Mouse (Mus musculus): ENCODE results near the gene Chd2. TPM values are rescaled to one million over a fixed set of nuclear protein-coding genes. Genes with fewer than 3 reads are reported as not detected.
A peak's percentile ranks its signal among the peaks of the same experiment; 100 is the strongest.

Chd2 gene
- polyA plus RNA-seq, 1 experiment: 28.0 TPM

- Histone ChIP-seq H3K27me3 (ENCODE audit: control insufficient read depth, insufficient read depth, low read length) (no peaks in the 10 kb centered on the region), H3K4me3 (ENCODE audit: low read depth, low read length) (no peak overlapping the region), H3K4me1 (ENCODE audit: control insufficient read depth, insufficient read depth, insufficient read length, low read length) (peaks cover 21% of the 10 kb centered on the region; the same call in 1 of the 2 replicates), H3K36me3 (ENCODE audit: control insufficient read depth, insufficient read depth, low read length) (peaks cover 3% of the 10 kb centered on the region; the same call in 1 of the 2 replicates), H3K27ac (ENCODE audit: insufficient read depth, low read depth, low read length) (peak overlapping the region; percentile 76)
- TF ChIP-seq POLR2A (IDR thresholded peaks at IDR 0.05; ENCODE audit: low read depth, low read length) (no peak), CTCF (IDR thresholded peaks at IDR 0.05; ENCODE audit: extremely low read depth, insufficient read length, insufficient replicate concordance, low read depth, low read length) (no peak)
- 19% methylated on average over 2 of the region's 2 CpGs for WGBS
Measured at GRCm38 (mm10) chr7:73534937-73535860, 6.4 kb downstream of the Chd2 start.

GRCm38 (mm10) chr7:73533457-73533856, 8.2 kb downstream of the Chd2 start:
- H3K4me3 ChIP-seq (ENCODE audit: low read depth, low read length): no peak overlapping the region
- TF ChIP-seq POLR2A (IDR thresholded peaks at IDR 0.05; ENCODE audit: low read depth, low read length): no peak
- peak overlapping the region; percentile 98 for H3K27ac ChIP-seq (ENCODE audit: insufficient read depth, low read depth, low read length)
- 7% methylated on average over 2 of the region's 2 CpGs for WGBS
- no peaks in the 10 kb centered on the region for H3K27me3 ChIP-seq (ENCODE audit: control insufficient read depth, insufficient read depth, low read length)
- H3K36me3 ChIP-seq (ENCODE audit: control insufficient read depth, insufficient read depth, low read length): peaks cover 10% of the 10 kb centered on the region; the same call in 1 of the 2 replicates
- peaks cover 21% of the 10 kb centered on the region; the same call in 1 of the 2 replicates for H3K4me1 ChIP-seq (ENCODE audit: control insufficient read depth, insufficient read depth, insufficient read length, low read length)

GRCm38 (mm10) chr7:73532916-73533315, 8.7 kb downstream of the Chd2 start:
- no peak for TF ChIP-seq POLR2A (IDR thresholded peaks at IDR 0.05; ENCODE audit: low read depth, low read length)
- WGBS: 33% methylated on average over 3 of the region's 3 CpGs
- Histone ChIP-seq H3K4me1 (ENCODE audit: control insufficient read depth, insufficient read depth, insufficient read length, low read length) (peaks cover 21% of the 10 kb centered on the region; the same call in 1 of the 2 replicates), H3K27ac (ENCODE audit: insufficient read depth, low read depth, low read length) (peak overlapping the region; percentile 98), H3K27me3 (ENCODE audit: control insufficient read depth, insufficient read depth, low read length) (no peaks in the 10 kb centered on the region), H3K4me3 (ENCODE audit: low read depth, low read length) (no peak overlapping the region), H3K36me3 (ENCODE audit: control insufficient read depth, insufficient read depth, low read length) (peaks cover 13% of the 10 kb centered on the region; the same call in 1 of the 2 replicates)

GRCm38 (mm10) chr7:73532139-73532538, 9.5 kb downstream of the Chd2 start:
- H3K36me3 ChIP-seq (ENCODE audit: control insufficient read depth, insufficient read depth, low read length): peaks cover 14% of the 10 kb centered on the region; the same call in 1 of the 2 replicates
- H3K4me1 ChIP-seq (ENCODE audit: control insufficient read depth, insufficient read depth, insufficient read length, low read length): peaks cover 21% of the 10 kb centered on the region; the same call in 1 of the 2 replicates
- TF ChIP-seq POLR2A (IDR thresholded peaks at IDR 0.05; ENCODE audit: low read depth, low read length) (no peak), CTCF (IDR thresholded peaks at IDR 0.05; ENCODE audit: extremely low read depth, insufficient read length, insufficient replicate concordance, low read depth, low read length) (no peak)
- WGBS: 52% methylated on average over 3 of the region's 3 CpGs
- no peak overlapping the region for H3K4me3 ChIP-seq (ENCODE audit: low read depth, low read length)
- peak overlapping the region; percentile 17 for H3K27ac ChIP-seq (ENCODE audit: insufficient read depth, low read depth, low read length)
- no peaks in the 10 kb centered on the region for H3K27me3 ChIP-seq (ENCODE audit: control insufficient read depth, insufficient read depth, low read length)

- H3K27ac ChIP-seq (ENCODE audit: insufficient read depth, low read depth, low read length): peak overlapping the region; percentile 17
- H3K4me1 ChIP-seq (ENCODE audit: control insufficient read depth, insufficient read depth, insufficient read length, low read length): peaks cover 21% of the 10 kb centered on the region; the same call in 1 of the 2 replicates
- H3K36me3 ChIP-seq (ENCODE audit: control insufficient read depth, insufficient read depth, low read length): peaks cover 14% of the 10 kb centered on the region; the same call in 1 of the 2 replicates
- no peak overlapping the region for H3K4me3 ChIP-seq (ENCODE audit: low read depth, low read length)
- H3K27me3 ChIP-seq (ENCODE audit: control insufficient read depth, insufficient read depth, low read length): no peaks in the 10 kb centered on the region
- TF ChIP-seq CTCF (IDR thresholded peaks at IDR 0.05; ENCODE audit: extremely low read depth, insufficient read length, insufficient replicate concordance, low read depth, low read length) (no peak), POLR2A (IDR thresholded peaks at IDR 0.05; ENCODE audit: low read depth, low read length) (no peak)
- WGBS: 61% methylated on average over 7 of the region's 7 CpGs
Measured at GRCm38 (mm10) chr7:73531506-73532093, 10.0 kb downstream of the Chd2 start.

GRCm38 (mm10) chr7:73530846-73531245, 10.8 kb downstream of the Chd2 start:
- Histone ChIP-seq H3K36me3 (ENCODE audit: control insufficient read depth, insufficient read depth, low read length) (peaks cover 14% of the 10 kb centered on the region; the same call in 1 of the 2 replicates), H3K4me1 (ENCODE audit: control insufficient read depth, insufficient read depth, insufficient read length, low read length) (peaks cover 19% of the 10 kb centered on the region; the same call in 1 of the 2 replicates), H3K27me3 (ENCODE audit: control insufficient read depth, insufficient read depth, low read length) (no peaks in the 10 kb centered on the region), H3K27ac (ENCODE audit: insufficient read depth, low read depth, low read length) (no peak overlapping the region; the same call in 1 of the 2 replicates), H3K4me3 (ENCODE audit: low read depth, low read length) (no peak overlapping the region)
- TF ChIP-seq POLR2A (IDR thresholded peaks at IDR 0.05; ENCODE audit: low read depth, low read length) (no peak), CTCF (IDR thresholded peaks at IDR 0.05; ENCODE audit: extremely low read depth, insufficient read length, insufficient replicate concordance, low read depth, low read length) (no peak)
- 66% methylated on average over 5 of the region's 5 CpGs for WGBS

GRCm38 (mm10) chr7:73530164-73530563, 11.5 kb downstream of the Chd2 start:
- TF ChIP-seq POLR2A (IDR thresholded peaks at IDR 0.05; ENCODE audit: low read depth, low read length): no peak
- TF ChIP-seq CTCF (IDR thresholded peaks at IDR 0.05; ENCODE audit: extremely low read depth, insufficient read length, insufficient replicate concordance, low read depth, low read length): no peak
- Histone ChIP-seq H3K4me3 (ENCODE audit: low read depth, low read length) (no peak overlapping the region), H3K27me3 (ENCODE audit: control insufficient read depth, insufficient read depth, low read length) (no peaks in the 10 kb centered on the region), H3K36me3 (ENCODE audit: control insufficient read depth, insufficient read depth, low read length) (peaks cover 14% of the 10 kb centered on the region; the same call in 1 of the 2 replicates), H3K27ac (ENCODE audit: insufficient read depth, low read depth, low read length) (no peak overlapping the region), H3K4me1 (ENCODE audit: control insufficient read depth, insufficient read depth, insufficient read length, low read length) (peaks cover 15% of the 10 kb centered on the region; the same call in 1 of the 2 replicates)
- 88% methylated on average over 5 of the region's 5 CpGs for WGBS

Measured in small intestine, adult 2 months (tissue).